Mouse (Mus musculus) midbrain, embryonic 13.5 days (tissue): ENCODE results near the gene Vsx1. TPM values are rescaled to one million over a fixed set of nuclear protein-coding genes. Genes with fewer than 3 reads are reported as not detected.

Source experiments
- ATAC-seq: fragments of 200-750 bp; cut with Nextera tagmentation; 2 replicates; pipeline ENCODE4 v1.8.0; 2017; ENCODE audit warnings: mild to moderate bottlenecking, moderate TSS enrichment, moderate library complexity
- H3K27ac ChIP-seq: fragments of 300-500 bp; sonication (generic); 2 replicates; pipeline ENCODE4 v1.5.1; 2015; ENCODE audit warnings: inconsistent platforms, mild to moderate bottlenecking, moderate library complexity
- H3K27me3 ChIP-seq: fragments of 300-500 bp; sonication (generic); 2 replicates; pipeline ENCODE4 v1.6.1; 2015; ENCODE audit warnings: mild to moderate bottlenecking, inconsistent platforms
- H3K36me3 ChIP-seq: fragments of 300-500 bp; sonication (generic); 2 replicates; pipeline ENCODE4 v1.6.1; 2015; ENCODE audit warnings: mild to moderate bottlenecking, inconsistent platforms
- H3K4me1 ChIP-seq: fragments of 300-500 bp; sonication (generic); replicated peaks from 2 replicates; pipeline ENCODE4 v1.6.1; 2015; ENCODE audit warnings: inconsistent platforms
- H3K4me2 ChIP-seq: fragments of 300-500 bp; sonication (generic); replicated peaks from 2 replicates; pipeline ENCODE4 v1.6.1; 2015; ENCODE audit warnings: moderate library complexity, mild to moderate bottlenecking, inconsistent platforms
- H3K4me3 ChIP-seq: fragments of 300-500 bp; sonication (generic); replicated peaks from 2 replicates; pipeline ENCODE4 v1.5.1; 2015; ENCODE audit warnings: mild to moderate bottlenecking, inconsistent platforms
- H3K9ac ChIP-seq: fragments of 300-500 bp; sonication (generic); replicated peaks from 2 replicates; pipeline ENCODE4 v1.6.1; 2015; ENCODE audit warnings: mild to moderate bottlenecking, inconsistent platforms
- H3K9me3 ChIP-seq: fragments of 300-500 bp; sonication (generic); 2 replicates; pipeline ENCODE4 v1.6.1; 2016; ENCODE audit warnings: mild to moderate bottlenecking, inconsistent platforms
- WGBS: fragments of 180-500 bp; shearing (Covaris S2); methylation state at CpG from one replicate; pipeline ENCODE4 v1.1.7; 2015; 5-methylcytosine and 5-hydroxymethylcytosine counted together
- polyA plus RNA-seq: library from polyadenylated mRNA; unstranded; fragments of >200 nt; fragmentation: Nextera tagmentation; extraction: Ambion mirVana; gene quantifications from 2 replicates; pipeline ENCODE4 v1.2.1, GENCODE M21; 2015

Vsx1 gene
- polyA plus RNA-seq, 1 experiment from 2014 or later: 0.23 TPM

DNA sequence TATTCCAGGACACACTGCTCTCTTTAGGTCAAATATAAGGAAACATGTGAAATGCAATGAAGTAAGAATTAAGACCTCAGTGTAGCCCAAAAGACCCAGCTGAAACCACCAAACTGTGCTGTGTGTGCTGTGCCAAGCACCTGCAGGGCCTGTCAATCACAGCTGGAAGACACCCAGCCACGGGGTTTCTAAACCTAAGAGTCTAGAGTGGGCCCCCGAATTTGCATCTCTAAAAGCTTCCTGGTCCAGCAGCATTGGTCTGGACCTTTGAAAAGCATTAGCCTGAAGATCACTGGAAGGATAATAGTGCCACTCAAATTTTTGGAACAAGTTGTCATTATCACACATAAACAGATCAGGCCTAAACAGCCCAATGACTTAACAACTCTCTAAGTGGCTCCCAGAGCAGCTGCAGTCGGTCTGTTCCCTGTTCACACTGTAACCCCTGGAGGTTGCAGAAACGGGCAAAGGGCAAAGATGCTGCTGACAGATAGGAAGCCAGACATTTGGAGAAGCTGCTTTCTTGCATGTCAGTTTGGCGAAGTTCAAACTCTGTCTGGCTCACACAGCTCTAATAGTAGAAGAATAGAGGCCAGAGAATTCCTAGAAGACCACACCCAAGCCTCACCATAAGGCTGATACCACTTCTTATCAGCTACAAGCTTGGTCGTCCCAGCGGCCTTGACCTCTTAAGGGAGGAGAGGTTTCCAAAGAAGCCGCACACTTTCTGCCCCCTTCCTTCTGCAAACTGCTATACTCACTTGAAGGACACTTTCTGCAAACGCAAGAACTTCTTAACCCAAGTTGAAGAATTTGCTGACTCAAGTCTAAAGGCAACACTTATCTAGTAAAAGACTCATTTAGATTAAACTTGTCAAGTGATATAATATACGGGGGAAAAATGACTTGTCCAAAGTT is 23.4 kb downstream of the Vsx1 start:
- H3K9ac ChIP-seq: no peak overlapping the region
- no peak for ATAC-seq
- H3K4me1 ChIP-seq: peaks cover 38% of the 10 kb centered on the region
- H3K27ac ChIP-seq: 0 out of 2 replicates have a peak overlapping the region, but pooled peaks have one; percentile 14
- peak overlapping the region; percentile 38 for H3K4me2 ChIP-seq
- H3K27me3 ChIP-seq: peaks cover 9% of the 10 kb centered on the region
- 51% methylated on average over 10 of the region's 10 CpGs for WGBS
- H3K36me3 ChIP-seq: no peaks in the 10 kb centered on the region
- H3K9me3 ChIP-seq: no peaks in the 10 kb centered on the region
- H3K4me3 ChIP-seq: no peak overlapping the region

DNA sequence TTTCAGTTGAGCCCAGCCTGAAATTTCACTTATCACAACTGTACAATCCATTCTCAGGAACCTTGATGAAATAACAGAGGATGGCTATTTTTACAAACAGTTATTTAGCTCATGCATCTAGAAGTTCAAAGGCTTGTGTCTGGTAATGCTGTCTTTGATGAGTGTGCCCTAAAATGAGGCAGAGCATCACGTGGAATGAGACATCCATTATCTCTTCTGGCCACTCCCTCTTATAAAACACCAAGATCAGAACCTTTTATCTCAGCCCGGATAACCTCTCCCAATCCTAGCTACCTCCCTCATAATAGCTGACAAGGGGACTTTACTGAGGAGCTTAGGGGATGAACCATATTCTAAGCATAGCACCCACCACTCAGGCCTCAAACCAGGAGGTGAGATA is 24.2 kb downstream of the Vsx1 start:
- peak overlapping the region; percentile 38 for H3K4me2 ChIP-seq
- 64% methylated on average over 2 of the region's 2 CpGs for WGBS
- peaks cover 38% of the 10 kb centered on the region for H3K4me1 ChIP-seq
- no peaks in the 10 kb centered on the region for H3K9me3 ChIP-seq
- H3K27ac ChIP-seq: 0 out of 2 replicates have a peak overlapping the region, but pooled peaks have one; percentile 14
- no peak overlapping the region for H3K4me3 ChIP-seq
- H3K27me3 ChIP-seq: peaks cover 9% of the 10 kb centered on the region
- no peak for ATAC-seq
- no peaks in the 10 kb centered on the region for H3K36me3 ChIP-seq
- no peak overlapping the region for H3K9ac ChIP-seq

DNA sequence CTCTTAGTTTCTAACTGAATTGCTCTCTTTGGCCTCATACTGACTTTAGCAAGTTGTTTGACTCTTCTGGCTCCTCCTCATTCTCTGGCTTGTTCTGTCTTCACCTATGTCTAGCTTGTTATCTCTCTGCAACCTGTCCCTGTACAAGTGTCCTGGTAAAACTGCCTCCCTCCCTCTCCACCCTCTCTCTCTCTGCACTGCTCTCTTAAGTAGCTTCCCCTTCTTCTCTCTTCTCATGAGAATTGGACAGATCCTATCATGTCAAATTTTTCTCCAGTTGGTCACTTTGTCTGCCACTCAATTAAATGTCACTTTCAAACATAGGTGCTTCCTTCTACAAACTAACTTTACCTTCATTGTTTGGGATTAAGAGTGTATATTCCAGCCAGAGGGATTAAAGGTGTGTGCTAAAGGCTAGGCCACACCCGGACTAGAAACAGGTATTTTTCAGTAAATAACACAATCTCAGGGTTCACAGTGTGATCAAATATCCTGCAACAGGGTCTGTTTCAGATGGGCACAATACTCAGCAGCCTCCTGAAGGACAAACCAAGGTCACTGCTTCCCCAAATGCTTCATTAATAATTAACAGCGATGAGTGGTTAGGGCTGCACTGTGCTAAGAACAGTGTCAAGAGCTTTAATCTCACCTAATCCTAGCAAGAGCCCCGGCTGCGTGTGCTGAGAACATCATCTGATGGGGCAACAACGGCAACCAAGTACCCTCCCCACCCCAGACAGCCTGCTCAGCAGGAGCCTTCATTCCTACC is 24.8 kb downstream of the Vsx1 start:
- no peak overlapping the region for H3K27ac ChIP-seq
- no peak for ATAC-seq
- peaks cover 38% of the 10 kb centered on the region for H3K4me1 ChIP-seq
- peaks cover 9% of the 10 kb centered on the region for H3K27me3 ChIP-seq
- WGBS: 73% methylated on average over 5 of the region's 5 CpGs
- H3K36me3 ChIP-seq: peaks cover 4% of the 10 kb centered on the region; the same call in 1 of the 2 replicates
- peak overlapping the region; percentile 38; the same call in 1 of the 2 replicates for H3K4me2 ChIP-seq
- H3K9me3 ChIP-seq: no peaks in the 10 kb centered on the region
- H3K4me3 ChIP-seq: no peak overlapping the region
- H3K9ac ChIP-seq: no peak overlapping the region

DNA sequence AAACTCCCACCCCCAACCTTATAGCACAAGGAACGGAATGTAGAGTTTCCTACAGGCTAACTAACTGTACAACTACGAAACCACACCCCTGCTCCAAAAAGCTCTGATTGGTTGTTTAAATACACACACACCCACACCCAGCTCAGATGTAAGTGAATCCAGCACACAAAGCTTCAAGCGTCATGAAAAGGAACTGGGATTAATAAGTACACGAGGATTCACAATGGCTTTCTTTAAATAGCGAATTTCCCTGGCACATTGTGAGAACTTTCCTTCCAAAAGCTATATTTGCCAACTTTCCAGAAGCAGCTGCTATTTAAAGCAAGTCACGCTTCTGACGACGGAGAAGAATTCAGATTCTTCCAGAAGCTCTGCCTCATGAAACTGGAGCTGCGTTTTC is 25.9 kb downstream of the Vsx1 start:
- ATAC-seq: no peak
- 70% methylated on average over 9 of the region's 9 CpGs for WGBS
- no peak overlapping the region for H3K9ac ChIP-seq
- H3K4me1 ChIP-seq: peaks cover 31% of the 10 kb centered on the region
- no peak overlapping the region for H3K4me3 ChIP-seq
- H3K9me3 ChIP-seq: no peaks in the 10 kb centered on the region
- no peaks in the 10 kb centered on the region for H3K27me3 ChIP-seq
- no peak overlapping the region for H3K27ac ChIP-seq
- H3K36me3 ChIP-seq: peaks cover 13% of the 10 kb centered on the region
- no peak overlapping the region for H3K4me2 ChIP-seq

DNA sequence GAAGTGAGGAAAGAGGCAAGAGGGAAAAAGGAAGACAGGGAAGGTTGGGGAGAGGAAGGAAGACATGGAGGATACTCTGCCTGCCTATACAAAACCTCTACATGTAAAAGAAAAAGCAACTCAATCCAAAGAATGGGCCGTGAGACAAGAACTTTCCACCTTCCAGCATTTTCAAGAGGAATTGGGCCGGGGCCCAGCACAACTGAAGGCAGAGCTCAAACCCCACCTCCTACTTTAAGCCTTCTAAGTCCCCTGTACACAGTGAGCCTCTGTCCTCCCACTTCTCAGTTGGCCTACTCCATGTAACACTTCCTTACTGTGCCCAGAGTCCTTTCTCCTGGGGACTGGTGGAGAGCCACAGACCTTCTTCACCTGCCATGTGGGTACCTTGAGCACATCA is 27.2 kb downstream of the Vsx1 start:
- Histone ChIP-seq H3K36me3 (peaks cover 18% of the 10 kb centered on the region), H3K9ac (no peak overlapping the region), H3K4me1 (peaks cover 28% of the 10 kb centered on the region)

DNA sequence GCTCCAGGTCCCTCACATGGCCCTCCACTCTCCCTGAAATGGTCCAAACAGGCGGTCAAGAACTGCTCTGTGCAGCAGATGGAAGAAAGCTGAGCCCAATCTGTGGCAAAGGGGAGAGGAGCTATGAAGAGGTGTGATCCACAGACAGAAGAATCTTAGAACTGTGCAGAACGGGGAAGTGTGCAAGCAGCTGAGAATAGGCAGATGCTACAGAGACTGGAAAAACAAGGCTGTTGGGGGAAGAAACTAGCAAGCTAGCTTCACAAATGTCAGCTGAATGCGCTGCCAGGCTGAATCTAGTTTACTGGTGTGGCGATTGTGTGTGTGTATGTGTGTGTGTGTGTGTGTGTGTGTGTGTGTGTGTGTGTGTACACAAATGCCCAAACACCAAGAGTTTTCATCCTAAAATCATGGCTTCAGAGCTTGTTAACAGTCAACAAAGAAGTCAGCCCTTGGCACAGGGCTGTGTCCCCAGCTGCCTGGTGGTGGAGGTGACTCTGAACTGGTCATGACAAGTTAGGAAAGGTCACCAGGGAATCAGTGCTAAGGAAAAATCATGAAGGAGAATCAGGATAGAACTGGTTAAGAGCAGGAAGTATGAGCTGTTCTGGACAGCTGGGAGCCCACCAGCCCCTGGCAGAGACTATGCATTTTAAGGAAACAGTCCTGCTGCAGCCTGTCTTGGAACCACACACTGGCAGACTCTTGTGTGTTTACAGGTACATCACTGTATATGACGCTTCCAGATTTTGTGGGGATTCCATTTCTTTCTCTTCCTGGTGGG is 28.3 kb downstream of the Vsx1 start:
- Histone ChIP-seq H3K9ac (no peak overlapping the region), H3K36me3 (peaks cover 18% of the 10 kb centered on the region), H3K27me3 (no peaks in the 10 kb centered on the region), H3K4me3 (no peak overlapping the region), H3K4me1 (peaks cover 30% of the 10 kb centered on the region), H3K27ac (no peak overlapping the region), H3K9me3 (no peaks in the 10 kb centered on the region), H3K4me2 (no peak overlapping the region)
- ATAC-seq: no peak
- 87% methylated on average over 5 of the region's 5 CpGs for WGBS

More for the DNA sequence above, 27.2 kb downstream of the Vsx1 start:
- Histone ChIP-seq H3K9me3 (no peaks in the 10 kb centered on the region), H3K27me3 (no peaks in the 10 kb centered on the region), H3K4me3 (no peak overlapping the region), H3K27ac (no peak overlapping the region), H3K4me2 (no peak overlapping the region)
- no peak for ATAC-seq
- 77% methylated on average over 2 of the region's 2 CpGs for WGBS

DNA sequence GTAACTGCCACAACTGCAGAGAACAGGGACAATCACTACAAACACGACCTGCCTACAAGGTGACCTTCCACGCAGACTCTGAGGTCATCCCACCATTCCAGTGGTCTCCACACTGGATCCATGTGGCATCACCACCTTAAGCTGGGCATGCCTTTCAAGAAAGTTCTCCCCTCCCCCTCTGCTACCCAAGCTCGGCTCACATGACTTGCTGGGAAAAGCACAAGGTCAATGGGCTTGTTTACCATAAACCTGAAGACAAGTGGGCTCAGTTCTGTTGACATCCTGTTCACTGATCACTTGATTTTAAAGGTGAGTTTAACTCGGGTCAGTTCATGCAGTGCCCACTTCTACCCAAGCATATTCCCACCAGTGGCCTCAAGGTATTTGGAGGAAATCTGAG is 29.1 kb downstream of the Vsx1 start:
- Histone ChIP-seq H3K27me3 (no peaks in the 10 kb centered on the region), H3K4me2 (no peak overlapping the region), H3K4me1 (peaks cover 22% of the 10 kb centered on the region), H3K9me3 (no peaks in the 10 kb centered on the region), H3K9ac (no peak overlapping the region), H3K4me3 (no peak overlapping the region), H3K27ac (no peak overlapping the region), H3K36me3 (peaks cover 22% of the 10 kb centered on the region)
- 73% methylated on average over 4 of the region's 4 CpGs for WGBS
- ATAC-seq: no peak

DNA sequence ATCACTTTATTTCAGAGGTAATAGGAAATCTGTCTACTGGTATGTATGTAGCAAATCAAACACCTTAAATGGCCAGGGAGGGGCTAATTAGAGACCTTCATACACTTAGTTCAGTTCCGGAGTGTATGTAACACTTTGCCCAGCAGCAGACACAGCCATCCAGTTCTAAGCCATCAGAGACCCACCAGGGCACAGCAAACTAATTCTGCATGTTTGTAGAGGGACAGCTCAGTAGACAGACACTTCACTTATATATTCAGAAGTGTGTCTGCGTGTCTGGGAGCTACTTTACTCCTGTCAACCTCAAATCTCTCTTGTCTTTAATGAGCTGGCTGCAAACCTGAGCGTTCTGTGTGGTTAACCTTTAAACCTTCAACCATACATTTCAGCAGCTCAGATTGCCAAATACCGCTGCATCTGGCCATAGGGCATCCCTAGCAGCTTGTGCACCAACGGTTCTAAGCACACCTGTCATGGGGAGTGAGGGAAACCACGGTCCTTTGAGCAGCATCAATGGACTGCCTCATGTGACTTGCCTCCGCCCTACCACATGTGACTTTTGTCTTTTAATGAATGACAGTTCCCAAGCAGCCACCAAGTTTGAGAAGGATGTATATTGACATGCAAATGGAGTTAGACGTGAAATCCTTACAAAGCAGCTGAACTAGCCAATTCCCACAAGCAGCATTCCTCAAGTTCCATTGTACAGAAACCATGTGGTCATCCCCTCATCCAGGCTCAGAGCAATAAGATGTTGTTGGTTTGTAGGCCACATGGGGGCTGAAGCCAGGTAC is 32.0 kb downstream of the Vsx1 start:
- Histone ChIP-seq H3K4me3 (no peak overlapping the region), H3K4me2 (no peak overlapping the region), H3K9me3 (no peaks in the 10 kb centered on the region), H3K27ac (peak overlapping the region; percentile 63), H3K36me3 (peaks cover 22% of the 10 kb centered on the region), H3K27me3 (no peaks in the 10 kb centered on the region), H3K4me1 (peaks cover 16% of the 10 kb centered on the region), H3K9ac (no peak overlapping the region)
- peak; percentile 85 for ATAC-seq
- 22% methylated on average over 8 of the region's 8 CpGs for WGBS

DNA sequence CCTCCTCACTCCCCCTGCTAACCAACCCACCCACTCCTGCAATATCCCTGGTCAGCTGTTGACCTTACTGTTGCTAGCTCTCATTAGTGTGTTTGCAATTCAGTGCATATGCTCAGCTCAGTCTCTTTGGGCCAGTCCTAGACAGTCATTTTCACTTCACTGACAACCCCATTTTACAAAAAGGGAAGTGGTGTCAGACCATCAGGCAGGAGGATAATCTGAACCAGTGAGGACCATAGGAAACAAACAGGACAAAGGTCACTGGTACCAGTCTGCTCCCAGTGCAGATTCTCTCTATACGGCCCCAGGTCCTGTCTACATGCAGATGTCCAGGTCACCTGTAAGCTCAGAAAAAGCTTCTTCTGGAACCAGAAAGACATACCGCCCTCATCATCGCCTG is 33.0 kb downstream of the Vsx1 start:
- H3K9ac ChIP-seq: no peak overlapping the region
- no peaks in the 10 kb centered on the region for H3K9me3 ChIP-seq
- H3K36me3 ChIP-seq: peaks cover 22% of the 10 kb centered on the region
- no peak for ATAC-seq
- peaks cover 21% of the 10 kb centered on the region for H3K4me1 ChIP-seq
- no peak overlapping the region for H3K4me2 ChIP-seq
- WGBS: 95% methylated on average over 3 of the region's 3 CpGs
- peak overlapping the region; percentile 63 for H3K27ac ChIP-seq
- no peak overlapping the region for H3K4me3 ChIP-seq
- H3K27me3 ChIP-seq: no peaks in the 10 kb centered on the region

DNA sequence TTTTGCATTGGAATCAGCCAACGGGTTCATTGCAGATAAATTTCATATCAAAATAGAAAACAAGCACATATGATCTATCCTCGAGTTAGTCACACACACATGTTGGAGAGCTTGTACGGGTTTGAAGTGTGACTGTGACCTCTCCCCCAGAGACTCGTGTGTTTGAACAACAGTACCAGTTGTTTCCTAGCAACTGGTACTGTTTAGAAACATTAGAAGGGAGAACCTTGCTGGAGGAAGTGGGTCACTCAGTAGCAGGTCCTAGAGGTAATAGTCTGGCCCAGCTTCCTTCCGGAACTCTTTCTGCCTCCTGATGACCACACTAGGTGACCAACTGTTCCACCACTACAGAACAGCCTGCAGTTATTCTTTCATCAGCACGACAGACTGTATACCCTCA is 33.9 kb downstream of the Vsx1 start:
- Histone ChIP-seq H3K4me1 (peaks cover 30% of the 10 kb centered on the region), H3K36me3 (peaks cover 22% of the 10 kb centered on the region), H3K27me3 (no peaks in the 10 kb centered on the region), H3K4me2 (no peak overlapping the region), H3K9ac (no peak overlapping the region), H3K9me3 (no peaks in the 10 kb centered on the region), H3K4me3 (no peak overlapping the region), H3K27ac (no peak overlapping the region)
- no peak for ATAC-seq
- 90% methylated on average over 6 of the region's 6 CpGs for WGBS

DNA sequence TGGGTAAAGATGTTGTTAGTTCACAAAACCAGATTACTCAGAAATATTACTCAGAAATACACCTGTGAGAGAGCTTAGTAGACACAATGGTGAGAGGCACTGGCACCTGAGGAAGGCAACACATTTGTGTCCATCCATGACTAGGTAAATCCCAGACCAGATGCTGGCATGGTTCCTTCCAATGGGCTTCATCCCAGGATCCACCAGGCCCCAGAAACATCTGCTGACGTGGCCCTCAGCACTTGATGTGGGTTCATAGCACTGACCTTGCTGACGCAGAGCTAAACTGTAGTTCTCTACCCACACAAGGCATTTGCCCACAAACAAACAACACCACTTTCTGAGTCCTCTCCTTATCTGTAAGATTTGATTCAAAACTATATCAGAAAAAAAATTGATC is 34.3 kb downstream of the Vsx1 start:
- no peak overlapping the region for H3K27ac ChIP-seq
- H3K4me1 ChIP-seq: peaks cover 34% of the 10 kb centered on the region
- 94% methylated on average over 2 of the region's 2 CpGs for WGBS
- no peaks in the 10 kb centered on the region for H3K27me3 ChIP-seq
- peaks cover 22% of the 10 kb centered on the region for H3K36me3 ChIP-seq
- no peak overlapping the region for H3K9ac ChIP-seq
- no peak overlapping the region for H3K4me3 ChIP-seq
- no peak overlapping the region for H3K4me2 ChIP-seq
- ATAC-seq: no peak
- H3K9me3 ChIP-seq: no peaks in the 10 kb centered on the region
